Mouse (Mus musculus) CD4-positive, CD25-positive, alpha-beta regulatory T cell, adult 4 months (primary cell): ENCODE measurements at regions not wholly inside any gene's neighbourhood (a gene's known extent, or its start where the extent isn't known, plus 50 kb on each side); places are given as distances from the start of the nearest gene placed in this dataset.

Experiments
- ATAC-seq: one replicate; pipeline ENCODE4 v1.8.0; 2017

DNA sequence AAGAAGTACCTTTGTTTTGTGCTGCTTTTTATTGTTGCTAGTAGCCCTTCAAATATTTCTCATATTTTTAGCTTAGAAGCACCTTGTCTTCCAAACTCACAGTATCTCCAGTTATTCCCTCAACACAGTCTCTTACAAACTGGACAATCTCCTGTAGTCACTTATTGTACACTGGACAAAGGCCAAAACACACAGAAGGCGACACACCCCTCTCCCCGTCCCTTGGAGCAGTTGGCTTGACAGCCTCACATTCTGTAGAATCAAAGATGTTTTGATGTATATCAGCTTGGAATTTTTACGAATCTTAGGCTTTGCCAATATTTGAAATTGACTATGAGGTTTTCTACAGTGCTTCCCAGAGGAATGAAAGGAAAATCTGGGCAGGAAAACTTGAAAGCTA lies 309.8 kb upstream of the Gm5148 start:
- ATAC-seq, result no peak

- ATAC-seq, result no peak
Measured at GRCm38 (mm10) chr3:38014768-38015167, 290.5 kb upstream of the Gm5148 start.

DNA sequence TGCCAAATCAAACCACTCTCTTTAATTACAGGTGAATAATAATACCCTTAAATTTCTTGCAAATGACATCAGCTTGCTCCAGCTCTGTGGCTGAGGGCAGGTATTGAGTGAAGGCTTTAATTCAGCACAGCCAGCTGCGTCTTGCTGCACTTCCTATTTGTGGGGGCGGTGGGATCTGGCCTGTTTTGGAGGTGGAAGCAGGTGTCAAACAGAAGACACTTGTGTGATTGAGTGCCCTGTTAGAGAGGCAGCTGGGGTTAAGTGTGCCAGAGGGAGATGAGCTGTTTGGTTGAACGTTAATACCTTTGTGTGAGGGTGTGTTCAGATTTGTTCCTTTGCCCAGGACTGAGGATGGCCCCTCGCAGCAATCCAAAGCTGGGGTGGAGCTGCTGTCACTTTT lies 284.9 kb upstream of the Gm5148 start:
- ATAC-seq, result peak; percentile 43

DNA sequence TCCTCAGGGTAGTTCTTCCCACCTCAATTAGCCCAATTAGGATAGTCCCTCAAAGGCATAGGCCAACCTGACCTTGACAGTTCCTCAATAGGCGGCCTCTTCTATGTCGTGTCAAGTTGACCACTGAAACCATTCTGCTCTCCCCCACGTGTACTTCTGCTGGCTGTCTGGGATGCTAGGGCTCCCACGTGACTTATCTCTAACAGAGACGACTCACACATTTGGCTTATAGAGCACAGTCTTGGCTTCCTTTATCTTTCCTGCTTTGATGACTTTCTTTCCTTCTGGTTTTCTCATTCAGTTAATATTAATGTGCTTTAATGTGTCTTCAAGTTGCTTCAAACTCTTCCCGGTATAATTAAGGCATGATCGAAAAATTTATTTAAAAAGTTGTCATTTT lies 284.0 kb upstream of the Gm5148 start:
- no peak for ATAC-seq

DNA sequence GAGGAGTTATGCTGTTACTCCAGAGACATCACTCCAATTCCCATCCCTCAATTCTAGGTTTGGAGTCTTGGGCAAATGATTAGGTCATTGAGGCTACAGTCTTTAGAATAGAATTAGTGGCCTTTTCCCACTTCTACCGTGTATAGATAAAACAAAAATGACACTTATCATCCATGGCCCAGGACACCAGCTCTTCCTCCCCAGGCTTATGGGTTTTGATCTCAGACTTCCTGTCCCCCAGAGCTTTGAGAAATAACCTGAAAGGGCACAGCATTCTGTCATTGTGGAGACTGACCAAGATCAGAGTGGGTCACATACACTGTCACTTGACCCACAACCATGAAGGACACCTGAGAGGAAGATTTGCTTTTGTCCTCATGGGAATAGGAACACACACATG lies 283.3 kb upstream of the Gm5148 start:
- peak; percentile 34 for ATAC-seq

DNA sequence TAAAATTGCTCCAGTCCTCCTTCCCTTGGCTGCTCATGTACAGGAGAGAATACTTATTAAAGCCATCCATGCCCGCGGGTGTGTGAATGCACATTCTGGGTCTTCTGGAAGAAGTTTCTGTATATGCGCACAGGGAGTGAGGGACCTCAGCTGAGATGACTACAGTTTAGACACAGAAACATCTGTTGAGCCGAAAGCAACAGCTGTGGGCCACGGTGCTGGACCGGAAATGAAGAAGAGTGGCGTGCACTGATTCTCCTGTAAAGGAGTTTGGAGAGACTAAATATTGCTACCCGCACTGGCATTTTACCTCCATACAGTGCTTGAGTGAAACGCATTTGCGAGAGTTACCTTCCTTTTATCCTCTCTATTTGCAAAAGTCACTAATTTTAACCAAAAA lies 278.0 kb upstream of the Gm5148 start:
- no peak for ATAC-seq

DNA sequence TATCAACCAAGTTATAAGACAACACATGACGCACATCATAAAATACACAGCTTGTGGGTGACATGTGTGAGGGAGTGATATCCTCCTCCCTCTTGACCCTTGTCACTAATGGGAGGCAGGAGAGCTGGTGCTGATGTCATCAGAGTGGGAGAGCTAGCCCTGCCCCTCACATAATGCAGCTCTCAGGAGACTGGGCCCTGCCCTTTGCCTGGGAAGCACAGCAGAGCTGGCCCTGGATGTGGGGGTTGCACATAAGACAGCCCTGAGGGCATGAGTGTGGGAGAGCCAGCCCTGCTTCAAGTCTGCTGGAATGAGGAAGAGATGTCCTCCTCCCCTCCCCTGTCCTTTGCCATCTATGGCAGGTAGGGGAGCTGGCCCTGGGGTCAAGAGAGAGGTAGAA lies 275.5 kb upstream of the Gm5148 start:
- ATAC-seq, result no peak

DNA sequence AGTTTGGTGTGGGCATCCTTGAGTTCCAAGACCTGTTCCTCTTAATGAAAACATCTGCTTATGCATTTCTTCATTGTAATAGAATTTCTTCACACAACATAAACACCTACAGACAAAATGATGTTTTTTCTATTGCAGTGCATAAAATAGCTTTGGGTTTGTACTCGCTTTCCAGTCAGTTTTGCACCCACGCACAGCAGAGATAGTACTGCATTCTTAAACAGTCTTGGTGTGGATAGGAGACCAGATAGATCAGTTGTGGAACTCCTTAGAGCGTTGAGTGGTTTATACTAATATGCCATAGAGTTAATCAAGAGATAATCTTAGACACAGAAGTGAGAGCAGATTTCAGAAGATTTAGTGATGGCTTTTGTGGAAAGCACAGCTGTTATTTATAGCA lies 273.7 kb upstream of the Gm5148 start:
- ATAC-seq, result no peak

GRCm38 (mm10) chr3:37989992-37990391 lies 265.7 kb upstream of the Gm5148 start:
- ATAC-seq, result no peak

DNA sequence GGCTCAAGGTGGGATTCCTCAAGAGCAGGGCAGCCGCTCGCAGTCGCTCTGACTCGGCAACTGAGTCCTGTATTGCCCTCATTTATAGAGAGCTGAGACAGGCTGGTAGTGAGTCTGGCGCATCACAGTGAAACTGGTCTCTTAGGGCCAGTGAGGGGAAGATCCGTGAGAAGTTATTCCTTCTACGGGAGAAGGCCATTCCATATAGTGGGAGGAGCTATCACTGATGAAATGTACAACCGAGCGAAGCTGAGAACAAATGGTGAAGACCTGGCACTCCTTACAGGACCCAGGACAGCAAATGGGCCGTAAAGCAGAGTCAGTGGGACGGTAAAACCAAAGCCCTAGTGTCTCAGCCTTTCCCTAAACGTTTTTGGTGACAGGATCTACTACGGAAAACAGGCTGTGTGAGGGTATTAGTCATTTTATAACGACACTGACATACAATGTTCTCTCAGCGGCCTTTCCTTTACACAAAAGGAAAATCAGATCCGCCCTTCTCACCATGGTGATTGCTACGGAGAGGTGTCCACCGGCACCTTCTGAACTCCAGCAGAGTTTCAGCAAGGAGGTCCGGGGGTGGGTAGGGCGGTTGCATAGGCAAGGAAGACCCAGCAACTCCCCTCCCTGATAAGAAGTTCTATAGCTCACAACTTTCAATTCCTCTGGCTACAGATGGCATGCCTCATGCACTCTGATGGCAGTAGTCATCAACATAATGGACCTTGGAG lies 263.6 kb upstream of the Gm5148 start:
- no peak for ATAC-seq

- no peak for ATAC-seq
Measured at GRCm38 (mm10) chr3:37987007-37987774, 262.9 kb upstream of the Gm5148 start.

DNA sequence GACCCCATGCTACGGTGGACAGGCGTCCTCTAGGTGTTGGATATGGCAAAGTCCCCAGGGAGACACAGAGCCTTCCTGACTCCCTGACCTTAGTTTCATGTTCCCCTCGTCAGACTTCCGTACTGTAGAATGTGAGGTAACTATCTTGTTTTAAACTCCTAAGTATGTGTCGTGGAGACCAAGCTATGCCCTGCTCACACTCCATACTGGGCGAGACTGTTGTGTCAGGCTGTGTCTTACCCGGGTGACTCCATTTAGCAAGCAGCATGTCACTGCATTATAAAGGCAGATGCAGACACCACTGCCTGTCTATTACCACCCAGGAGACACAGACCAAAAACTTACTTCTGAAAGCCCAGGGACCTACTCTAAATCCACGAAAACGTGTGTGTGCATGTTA lies 260.4 kb upstream of the Gm5148 start:
- ATAC-seq, result no peak

DNA sequence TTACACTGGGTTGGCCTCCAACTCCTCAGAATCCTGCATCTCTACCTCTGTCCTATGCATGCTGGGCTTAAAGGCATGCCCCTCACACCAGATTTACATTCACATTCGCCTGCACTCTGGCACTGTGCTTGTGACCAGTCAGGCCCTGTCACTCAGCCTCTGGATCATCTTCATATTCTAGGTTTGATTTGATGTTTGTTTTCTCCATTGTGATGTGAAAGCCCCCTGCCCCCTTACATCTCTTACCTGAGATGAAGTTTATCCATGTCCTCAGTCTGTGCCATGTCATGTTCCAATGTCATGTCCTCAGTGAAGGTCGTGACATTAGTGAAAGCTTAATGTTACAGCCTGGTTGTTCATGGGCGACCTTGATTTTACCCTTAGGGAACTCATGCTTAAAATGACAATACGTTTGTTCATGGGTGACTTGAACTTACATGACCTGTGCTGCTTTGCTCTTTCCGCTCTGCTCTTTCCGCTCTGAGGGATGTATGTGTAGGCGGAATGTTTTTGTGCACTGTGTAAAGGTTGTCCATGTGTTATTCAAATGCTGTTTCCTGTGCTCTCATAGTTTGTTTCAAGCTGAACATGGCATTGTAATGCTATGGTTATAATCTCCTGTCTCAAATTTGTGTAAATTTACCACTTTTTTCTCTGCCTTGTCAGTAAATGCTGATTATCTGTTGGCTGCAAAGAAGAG lies 257.3 kb upstream of the Gm5148 start:
- ATAC-seq, result peak; percentile 79

GRCm38 (mm10) chr3:37979871-37980270 lies 255.6 kb upstream of the Gm5148 start:
- ATAC-seq, result no peak

DNA sequence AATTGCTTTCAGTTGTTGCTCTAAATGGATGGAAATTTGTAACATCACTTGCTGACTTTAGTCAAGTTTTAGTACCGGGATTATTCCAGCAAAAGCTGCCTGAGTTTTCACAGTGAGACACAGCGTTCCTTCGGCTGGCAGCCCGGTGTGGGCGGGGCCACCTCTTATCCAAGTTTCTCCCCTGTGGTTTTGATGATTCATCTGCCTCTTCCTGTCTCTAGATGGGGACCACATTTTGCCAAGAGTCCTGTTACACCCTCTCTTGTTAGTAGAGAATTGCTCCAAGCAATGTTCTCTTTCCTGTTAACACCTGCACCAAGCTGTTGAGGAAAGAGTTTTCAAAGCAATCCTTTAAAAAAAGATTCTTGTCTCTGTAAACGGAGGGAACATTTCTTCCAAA lies 254.2 kb upstream of the Gm5148 start:
- ATAC-seq, result peak; percentile 70

GRCm38 (mm10) chr3:37977453-37977852 lies 253.2 kb upstream of the Gm5148 start:
- no peak for ATAC-seq

- no peak for ATAC-seq
Measured at GRCm38 (mm10) chr3:37976566-37976965, 252.3 kb upstream of the Gm5148 start.

GRCm38 (mm10) chr3:37975194-37975756 lies 251.0 kb upstream of the Gm5148 start:
- no peak for ATAC-seq

DNA sequence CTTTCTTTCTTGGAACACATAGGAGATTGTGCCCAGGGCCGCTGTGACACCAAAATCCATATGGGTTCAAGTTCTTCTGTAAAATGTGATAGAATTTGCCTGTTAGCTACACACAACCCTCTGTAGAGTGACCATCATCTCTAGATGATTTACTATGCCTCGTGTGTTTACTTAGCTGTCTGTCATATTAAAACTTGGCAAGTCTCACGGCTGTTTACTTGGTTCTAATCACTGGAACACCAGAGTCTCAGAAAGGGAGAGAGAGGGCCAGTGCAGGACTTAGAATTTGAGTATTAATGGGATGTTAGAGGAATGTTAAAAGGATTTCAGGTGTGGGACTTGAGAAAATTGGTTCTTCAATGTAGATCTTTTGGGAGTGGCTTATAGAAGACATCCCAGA lies 248.6 kb upstream of the Gm5148 start:
- no peak for ATAC-seq

DNA sequence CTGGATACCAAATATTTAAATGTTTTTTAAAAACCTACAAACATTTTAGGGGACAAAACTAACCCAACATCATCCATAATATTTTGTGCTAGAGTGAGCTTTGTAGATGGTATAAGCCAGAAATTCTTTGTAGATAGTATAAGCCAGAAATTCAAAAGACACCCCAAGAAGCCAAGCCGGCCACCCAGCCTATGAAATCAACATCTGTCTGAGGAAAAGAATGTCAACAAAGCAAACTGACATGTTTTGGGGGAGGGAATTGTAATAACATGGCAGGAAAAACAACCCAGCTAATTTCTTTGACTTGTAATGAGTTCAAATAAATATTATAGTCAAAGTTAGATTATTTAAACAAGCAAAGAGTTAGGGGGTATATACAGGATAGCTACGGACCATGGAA lies 246.9 kb upstream of the Gm5148 start:
- ATAC-seq, result no peak

GRCm38 (mm10) chr3:37968654-37969053 lies 244.4 kb upstream of the Gm5148 start:
- ATAC-seq, result peak; percentile 97

DNA sequence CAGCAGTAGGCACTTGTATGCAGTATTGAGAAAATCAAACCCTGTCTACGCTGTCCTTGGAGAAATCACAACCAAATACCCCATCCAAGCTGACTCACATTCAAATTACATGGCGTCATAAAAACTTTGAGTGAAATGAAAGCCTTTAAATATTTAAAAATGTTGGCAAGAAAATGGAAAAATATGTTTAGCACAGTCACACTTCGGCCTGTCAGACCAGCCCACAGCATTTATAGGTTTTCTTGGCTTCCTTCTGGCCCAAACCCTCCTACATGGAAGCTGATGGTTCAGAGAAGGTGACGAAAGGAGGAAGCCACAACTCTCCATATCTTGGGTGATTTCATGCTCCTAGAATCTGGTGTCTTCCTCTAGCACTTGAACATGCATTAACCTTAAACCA lies 240.9 kb upstream of the Gm5148 start:
- ATAC-seq, result no peak

GRCm38 (mm10) chr3:37964083-37964482 lies 239.8 kb upstream of the Gm5148 start:
- ATAC-seq, result no peak
